Mouse (Mus musculus) CH12.LX (cell line): ENCODE results near the gene 2900011O08Rik. TPM values are rescaled to one million over a fixed set of nuclear protein-coding genes. Genes with fewer than 3 reads are reported as not detected.
A peak's percentile ranks its signal among the peaks of the same experiment; 100 is the strongest.

Experiments
- DNase-seq: peaks from one replicate; pipeline ENCODE4 v3.0.0-alpha.2; 2013; ENCODE audit errors: extremely low read depth
- H3K27ac ChIP-seq: 2 replicates; pipeline ENCODE4 v1.5.1; 2012; ENCODE audit warnings: low read depth, mild to moderate bottlenecking, control low read depth, moderate library complexity; ENCODE audit not compliant: insufficient read depth
- H3K27me3 ChIP-seq: replicated peaks from 2 replicates; pipeline ENCODE3; 2012; ENCODE audit warnings: inconsistent platforms
- H3K36me3 ChIP-seq, 2 experiments: replicated peaks in 1 of 2; 2 replicates each; pipeline versions ENCODE3 to v1.6.1; 2012; ENCODE audit warnings: inconsistent platforms in 1 of 2, low read length in 1 of 2, mild to moderate bottlenecking in 1 of 2, mixed read lengths in 1 of 2, moderate library complexity in 1 of 2; ENCODE audit not compliant: control insufficient read depth in 1 of 2, insufficient read depth in 1 of 2
- H3K4me1 ChIP-seq, 2 experiments: 2 replicates each; pipeline ENCODE4 v1.6.1; 2012; ENCODE audit warnings: inconsistent platforms in 1 of 2, moderate library complexity in 1 of 2; ENCODE audit not compliant: insufficient read depth in 2 of 2, control insufficient read depth in 1 of 2
- H3K4me2 ChIP-seq: 2 replicates; pipeline ENCODE4 v1.6.1; 2012; ENCODE audit warnings: low read depth, mild to moderate bottlenecking, control low read depth; ENCODE audit not compliant: poor library complexity, insufficient read depth, severe bottlenecking
- H3K4me3 ChIP-seq, 3 experiments: fragments of 150-350 bp in 1 of 3; sonication (generic) in 1 of 3; replicated peaks in 1 of 3; 2 replicates each; pipeline versions ENCODE3 to v1.5.1; 2011 to 2012; ENCODE audit warnings: low read depth in 2 of 3, low read length in 2 of 3, mild to moderate bottlenecking in 2 of 3, moderate library complexity in 2 of 3, control low read depth in 1 of 3, improper control_type of control experiment in 1 of 3, inconsistent platforms in 1 of 3, mixed read lengths in 1 of 3; ENCODE audit not compliant: poor library complexity in 1 of 3
- H3K79me2 ChIP-seq: replicated peaks from 2 replicates; pipeline ENCODE4 v1.6.1; 2012; ENCODE audit warnings: mild to moderate bottlenecking, moderate library complexity; ENCODE audit not compliant: control insufficient read depth, poor library complexity, insufficient read depth, severe bottlenecking; ENCODE audit errors: extremely low read depth
- H3K9ac ChIP-seq: 2 replicates; pipeline ENCODE4 v1.6.1; 2012; ENCODE audit warnings: low read depth, mild to moderate bottlenecking, control low read depth, moderate library complexity; ENCODE audit not compliant: insufficient read depth
- H3K9me3 ChIP-seq: replicated peaks from 2 replicates; pipeline ENCODE3; 2012; ENCODE audit warnings: low read length, inconsistent platforms, mixed read lengths
- BHLHE40 ChIP-seq: IDR thresholded peaks from 2 replicates; pipeline ENCODE4 v1.6.1; 2011; ENCODE audit warnings: mild to moderate bottlenecking, low read depth, low read length, improper control_type of control experiment
- CHD1 ChIP-seq: IDR thresholded peaks from 2 replicates; pipeline ENCODE4 v1.6.1; 2012; ENCODE audit warnings: low read depth, low read length, improper control_type of control experiment, inconsistent platforms
- CHD2 ChIP-seq: IDR thresholded peaks from 2 replicates; pipeline ENCODE4 v1.6.1; 2011; ENCODE audit warnings: low read length, improper control_type of control experiment
- CTCF ChIP-seq, 2 experiments: IDR thresholded peaks in 1 of 2; conservative IDR thresholded peaks in 1 of 2; 2 replicates each; pipeline ENCODE4 v1.5.1; 2011 to 2012; ENCODE audit warnings: low read depth in 2 of 2, low read length in 2 of 2, improper control_type of control experiment in 1 of 2, inconsistent platforms in 1 of 2, mild to moderate bottlenecking in 1 of 2, moderate library complexity in 1 of 2
- E2F4 ChIP-seq: IDR thresholded peaks from 2 replicates; pipeline ENCODE4 v1.6.1; 2011; ENCODE audit warnings: low read depth, low read length, improper control_type of control experiment; ENCODE audit not compliant: insufficient replicate concordance
- ELF1 ChIP-seq: IDR thresholded peaks from 2 replicates; pipeline ENCODE4 v1.6.1; 2014; ENCODE audit warnings: low read depth, mild to moderate bottlenecking, inconsistent platforms, low read length, improper control_type of control experiment
- EP300 ChIP-seq: IDR thresholded peaks from 2 replicates; pipeline ENCODE4 v1.6.1; 2011; ENCODE audit warnings: low read length, improper control_type of control experiment
- ETS1 ChIP-seq: conservative IDR thresholded peaks from 2 replicates; pipeline ENCODE4 v1.6.1; 2012; ENCODE audit warnings: low read depth, mild to moderate bottlenecking, inconsistent platforms, low read length, improper control_type of control experiment, moderate library complexity
- HCFC1 ChIP-seq: IDR thresholded peaks from 2 replicates; pipeline ENCODE4 v1.6.1; 2012; ENCODE audit warnings: low read depth, mild to moderate bottlenecking, inconsistent platforms, low read length, improper control_type of control experiment
- IRF4 ChIP-seq: IDR thresholded peaks from 2 replicates; pipeline ENCODE4 v1.6.1; 2014; ENCODE audit warnings: low read depth, mild to moderate bottlenecking, inconsistent platforms, low read length, improper control_type of control experiment
- JUN ChIP-seq: IDR thresholded peaks from 2 replicates; pipeline ENCODE4 v1.6.1; 2011; ENCODE audit warnings: low read depth, mild to moderate bottlenecking, low read length, improper control_type of control experiment, moderate library complexity; ENCODE audit not compliant: insufficient read depth
- JUND ChIP-seq: conservative IDR thresholded peaks from 2 replicates; pipeline ENCODE4 v1.6.1; 2011; ENCODE audit warnings: low read depth, low read length, improper control_type of control experiment
- MAFK ChIP-seq: IDR thresholded peaks from 2 replicates; pipeline ENCODE4 v1.6.1; 2011; ENCODE audit warnings: low read length, improper control_type of control experiment; ENCODE audit not compliant: insufficient replicate concordance
- MXI1 ChIP-seq: IDR thresholded peaks from 2 replicates; pipeline ENCODE4 v1.6.1; 2011; ENCODE audit warnings: mild to moderate bottlenecking, low read depth, low read length, improper control_type of control experiment
- MYC ChIP-seq: IDR thresholded peaks from 2 replicates; pipeline ENCODE4 v1.6.1; 2011; ENCODE audit warnings: low read depth, mild to moderate bottlenecking, improper control_type of control experiment, low read length
- NELFE ChIP-seq: IDR thresholded peaks from 2 replicates; pipeline ENCODE4 v1.6.1; 2011; ENCODE audit warnings: low read depth, low read length, improper control_type of control experiment
- NRF1 ChIP-seq: IDR thresholded peaks from 2 replicates; pipeline ENCODE4 v1.6.1; 2014; ENCODE audit warnings: low read depth, mild to moderate bottlenecking, inconsistent platforms, low read length, improper control_type of control experiment, moderate library complexity
- POLR2A ChIP-seq: IDR thresholded peaks from 2 replicates; pipeline ENCODE4 v1.6.1; 2011; ENCODE audit warnings: low read depth, mild to moderate bottlenecking, improper control_type of control experiment, low read length
- POLR2AphosphoS2 ChIP-seq: IDR thresholded peaks from 2 replicates; pipeline ENCODE4 v1.6.1; 2011; ENCODE audit warnings: low read depth, low read length, improper control_type of control experiment
- SIN3A ChIP-seq: IDR thresholded peaks from 2 replicates; pipeline ENCODE4 v1.6.1; 2012; ENCODE audit warnings: low read length, improper control_type of control experiment, inconsistent platforms
- TBP ChIP-seq: conservative IDR thresholded peaks from 2 replicates; pipeline ENCODE4 v1.6.1; 2011; ENCODE audit warnings: low read depth, low read length, improper control_type of control experiment
- USF1 ChIP-seq: IDR thresholded peaks from 2 replicates; pipeline ENCODE4 v1.6.1; 2014; ENCODE audit warnings: low read depth, mild to moderate bottlenecking, inconsistent platforms, low read length, improper control_type of control experiment
- USF2 ChIP-seq: conservative IDR thresholded peaks from 2 replicates; pipeline ENCODE4 v1.6.1; 2011; ENCODE audit warnings: low read depth, low read length, improper control_type of control experiment
- ZC3H11A ChIP-seq: IDR thresholded peaks from 2 replicates; pipeline ENCODE4 v1.6.1; 2012; ENCODE audit warnings: low read depth, mild to moderate bottlenecking, inconsistent platforms, low read length, improper control_type of control experiment
- ZNF384 ChIP-seq: IDR thresholded peaks from 2 replicates; pipeline ENCODE4 v1.6.1; 2012; ENCODE audit warnings: low read depth, low read length, improper control_type of control experiment, inconsistent platforms
- dilution Hi-C: fragments of 300-500 bp; cut with MboI; formaldehyde crosslinking; loops from 2 replicates; pipeline ENCODE4 v1.14.3; 2020; ENCODE audit warnings: low sequenced_read_pairs; ENCODE audit not compliant: extremely low pct_unique_long_range_greater_than_20kb, extremely low pct_ligation_motif_present
- in situ Hi-C: fragments of 300-500 bp; cut with MboI; formaldehyde crosslinking; loops from 3 replicates; pipeline ENCODE4 v1.14.3; 2019; ENCODE audit warnings: low sequenced_read_pairs, low pct_ligation_motif_present, low pct_unique_long_range_greater_than_20kb, mixed read lengths
- polyA plus RNA-seq: library from polyadenylated mRNA; unstranded; fragments of >175 nt; gene quantifications from 2 replicates; pipeline ENCODE4 v1.2.1, GENCODE M21; 2012; ENCODE audit warnings: low read depth; ENCODE audit not compliant: insufficient read length
- total RNA-seq, 2 experiments: library from RNA; depleted of rRNA; stranded (reverse); fragments of 300-350 nt in 1 of 2; fragments of >200 nt in 1 of 2; gene quantifications; 2 replicates each; pipeline ENCODE4 v1.2.3; 2012 to 2014

Gene 2900011O08Rik
- total RNA-seq (2012; rRNA removed) (not detected in 2 replicates), total RNA-seq (2014; rRNA removed) (not detected in 2 replicates), polyA plus RNA-seq (not detected in 2 replicates)

GRCm38 (mm10) chr16:13986574-13987478 lies at the start of gene 2900011O08Rik, which contains the start of gene Ifitm7:
TSS of gene 2900011O08Rik (plus strand) at chr16:13986604.
TSS of gene Ifitm7 (minus strand) at chr16:13986888.
- Histone ChIP-seq H3K27ac (no peak within 1 kb of the TSS), H3K79me2 (no peaks in the 10 kb centered on the region), H3K9me3 (no peaks in the 10 kb centered on the region), H3K27me3 (no peaks in the 10 kb centered on the region), H3K4me2 (peak within 1 kb of the TSS; percentile 16), H3K4me1 (no peaks in the 10 kb centered on the region), H3K9ac (no peak within 1 kb of the TSS)
- dilution Hi-C loops: no loop called here
- TF ChIP-seq SIN3A: no peak
- TF ChIP-seq POLR2AphosphoS2: no peak
- TF ChIP-seq POLR2A: no peak
- no peak for TF ChIP-seq CHD1
- TF ChIP-seq USF1: no peak
- TF ChIP-seq CHD2: no peak
- TF ChIP-seq ETS1: no peak
- TF ChIP-seq EP300: no peak
- no peak for TF ChIP-seq IRF4
- no peak for TF ChIP-seq HCFC1
- TF ChIP-seq JUN: no peak
- TF ChIP-seq BHLHE40: no peak
- no peak for TF ChIP-seq MYC
- no peak for TF ChIP-seq ZNF384
- TF ChIP-seq CTCF (conservative IDR thresholded peaks at IDR 0.05 in 1 of 2, IDR thresholded peaks at IDR 0.05 in 1 of 2; ENCODE audit: low read depth in 2 of 2, low read length in 2 of 2): no peak
- no peak for TF ChIP-seq NELFE
- TF ChIP-seq, all 38 proteins: peak for 0
- no peak for DNase-seq
- H3K36me3 ChIP-seq: no peaks in the 10 kb centered on the region
- no peak within 1 kb of the TSS for H3K4me3 ChIP-seq
- in situ Hi-C loops: no loop called here

DNA sequence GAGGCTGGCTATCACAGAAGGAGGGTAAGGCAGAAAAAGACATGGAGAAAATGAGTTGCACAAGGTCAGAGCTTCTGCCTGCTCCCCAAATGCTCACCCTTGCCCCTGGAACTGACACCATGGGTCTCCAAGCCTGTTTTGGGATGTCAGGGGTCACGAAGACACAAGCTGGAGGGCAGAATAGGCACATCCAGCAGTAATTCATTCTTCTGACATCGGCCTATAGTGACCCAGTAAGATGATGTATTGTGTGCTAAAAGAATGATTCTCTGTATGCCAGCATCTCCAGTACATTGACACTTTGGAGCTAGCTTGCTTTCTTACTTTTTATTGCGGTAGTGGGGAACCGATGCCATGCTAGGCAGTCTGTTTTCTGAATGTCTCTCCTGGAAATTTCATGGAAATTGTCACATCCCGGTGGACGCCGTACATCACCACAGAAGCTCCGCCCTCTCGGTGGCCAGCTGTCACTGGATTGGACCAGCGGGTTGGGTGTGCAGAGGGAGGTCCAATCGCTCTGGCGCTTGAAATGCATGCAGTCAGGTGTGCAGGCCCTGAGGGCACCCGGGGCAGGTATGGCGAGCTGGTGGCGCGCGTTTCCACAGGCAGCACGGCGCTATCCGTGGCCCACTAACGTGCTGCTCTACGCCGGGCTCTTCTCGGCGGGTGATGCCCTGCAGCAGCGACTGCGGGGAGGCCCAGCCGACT lies 46.1 kb upstream of the 2900011O08Rik start:
- in situ Hi-C loops: no loop called here

More for the DNA sequence above, 46.1 kb upstream of the 2900011O08Rik start:
- peaks cover 0 to 13% of the 10 kb centered on the region in 2 experiments; a peak in 3 of 4 replicates for H3K4me1 ChIP-seq
- dilution Hi-C loops: no loop called here
- H3K9ac ChIP-seq: no peak overlapping the region
- DNase-seq: no peak
- H3K36me3 ChIP-seq: no peaks in the 10 kb centered on the region
- no peaks in the 10 kb centered on the region for H3K79me2 ChIP-seq
- no peak for TF ChIP-seq E2F4
- TF ChIP-seq EP300: no peak
- no peak for TF ChIP-seq HCFC1
- no peak for TF ChIP-seq MXI1
- TF ChIP-seq ZC3H11A: no peak
- no peak for TF ChIP-seq JUND
- no peak for TF ChIP-seq POLR2AphosphoS2
- TF ChIP-seq MAFK: no peak
- TF ChIP-seq USF2: no peak
- no peak for TF ChIP-seq MYC
- TF ChIP-seq TBP: no peak
- TF ChIP-seq NRF1: no peak
- no peak for TF ChIP-seq USF1
- TF ChIP-seq ELF1: no peak
- TF ChIP-seq, all 38 proteins: peak for 0
- no peak overlapping the region for H3K4me2 ChIP-seq
- no peak overlapping the region for H3K4me3 ChIP-seq
- H3K27ac ChIP-seq: no peak overlapping the region
- H3K9me3 ChIP-seq: peaks cover 4% of the 10 kb centered on the region
- no peaks in the 10 kb centered on the region for H3K27me3 ChIP-seq
